Mouse (Mus musculus): Measurements from ENCODE around the gene Pdss2.
"Not testable (repeated sequence)": the region's sequence is repeated elsewhere in the genome, so short reads cannot be mapped to it uniquely, and the experiment has no call there.

Gene Pdss2

DNA sequence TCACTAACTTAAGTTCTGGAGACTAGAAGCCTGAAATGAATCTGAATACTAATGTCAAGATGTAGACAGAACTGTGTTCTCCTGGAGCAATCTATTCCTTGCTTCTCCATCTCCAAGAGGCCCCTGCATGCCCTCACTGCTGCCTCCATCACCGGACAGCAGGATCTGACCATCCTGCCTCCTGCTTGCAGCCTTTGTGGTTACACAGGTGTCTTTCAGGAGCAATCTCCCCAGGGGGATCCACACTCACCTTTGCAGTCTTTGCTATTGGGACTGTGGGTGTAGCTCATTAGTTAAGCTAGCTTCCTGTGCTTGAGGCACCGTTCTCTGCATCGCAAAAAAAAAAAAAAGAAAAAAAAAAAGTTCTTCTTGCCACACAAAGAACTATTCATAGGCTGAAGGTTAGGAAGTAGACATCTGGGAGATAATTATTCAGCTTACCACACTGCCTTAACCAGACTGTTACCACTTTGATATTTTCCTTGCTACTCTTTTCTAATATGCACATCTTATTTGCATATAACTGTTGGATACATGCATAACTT lies 23.0 kb downstream of the Pdss2 start:
- no peak for DNase-seq

DNA sequence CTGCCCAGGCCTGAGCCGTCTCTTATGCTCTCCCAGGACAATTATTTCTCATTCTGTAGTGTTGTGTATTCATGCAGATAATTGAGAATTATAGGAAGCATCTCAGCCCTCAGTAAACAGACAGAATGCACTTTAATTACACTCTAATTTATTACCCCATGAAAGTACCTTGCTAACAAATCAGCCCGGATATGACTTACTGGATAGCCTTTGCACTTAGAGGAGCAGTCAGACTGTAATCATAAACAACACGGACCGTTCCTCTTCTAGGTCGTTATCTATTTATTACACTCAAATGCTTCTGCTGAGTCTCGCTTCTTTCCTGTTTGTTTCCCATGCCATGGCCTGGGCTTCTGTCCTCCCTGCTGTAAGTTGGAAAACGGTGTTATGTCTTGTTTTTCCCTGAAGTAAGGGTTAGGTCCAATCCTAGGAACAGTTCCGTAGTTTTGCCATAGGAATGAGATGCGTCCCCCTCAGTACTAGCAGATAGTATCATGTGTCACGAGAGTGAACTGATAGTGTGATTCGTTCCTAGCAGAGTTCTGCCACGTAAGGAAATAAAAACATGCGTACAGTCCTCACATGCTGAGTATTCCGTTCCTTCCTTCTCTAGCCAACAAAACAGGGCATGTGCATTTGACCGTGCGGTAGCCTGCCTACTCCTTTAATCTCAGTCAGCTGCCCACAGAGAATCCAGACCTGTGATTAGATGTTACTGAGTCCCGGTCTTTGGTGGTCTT lies 24.3 kb downstream of the Pdss2 start:
- no peak for DNase-seq

DNA sequence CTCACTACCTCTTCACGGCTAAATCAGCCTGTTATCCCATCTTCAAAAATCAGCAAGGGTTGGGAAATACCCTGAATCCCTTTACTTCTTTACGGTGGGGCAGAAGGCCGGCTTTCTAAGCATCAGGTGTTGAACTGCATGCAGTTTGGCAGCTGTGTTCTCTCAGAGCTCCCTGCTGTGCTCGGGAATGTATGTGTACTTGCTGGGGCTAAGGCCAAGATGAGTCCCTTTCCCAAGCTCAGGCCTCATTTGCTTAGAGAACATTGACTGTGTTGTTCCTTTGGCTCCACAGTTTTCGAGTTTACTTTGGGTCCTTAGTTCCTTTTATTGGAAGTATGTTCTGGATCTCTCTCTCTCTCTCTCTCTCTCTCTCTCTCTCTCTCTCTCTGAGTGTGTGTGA lies 26.7 kb downstream of the Pdss2 start:
- no peak for DNase-seq

DNA sequence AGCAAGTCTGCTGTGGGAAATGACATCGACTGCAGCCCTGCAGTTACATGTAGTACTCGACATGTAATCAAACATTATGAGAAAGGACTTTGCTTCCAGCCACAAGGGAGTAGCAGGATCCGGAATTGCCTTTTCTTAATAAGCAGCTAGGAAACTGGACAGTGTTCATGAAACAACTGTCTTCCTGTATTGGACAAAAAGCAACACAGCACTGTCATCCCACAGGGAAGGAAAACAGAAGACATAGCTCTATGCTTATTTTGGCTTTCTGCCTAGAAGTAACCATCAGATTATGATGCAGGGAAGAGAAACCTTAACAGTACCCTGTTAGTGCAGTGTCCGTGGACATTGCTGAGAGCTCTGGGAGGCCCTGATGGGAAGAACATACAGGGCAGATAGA lies 31.0 kb downstream of the Pdss2 start:
- no peak for DNase-seq

DNA sequence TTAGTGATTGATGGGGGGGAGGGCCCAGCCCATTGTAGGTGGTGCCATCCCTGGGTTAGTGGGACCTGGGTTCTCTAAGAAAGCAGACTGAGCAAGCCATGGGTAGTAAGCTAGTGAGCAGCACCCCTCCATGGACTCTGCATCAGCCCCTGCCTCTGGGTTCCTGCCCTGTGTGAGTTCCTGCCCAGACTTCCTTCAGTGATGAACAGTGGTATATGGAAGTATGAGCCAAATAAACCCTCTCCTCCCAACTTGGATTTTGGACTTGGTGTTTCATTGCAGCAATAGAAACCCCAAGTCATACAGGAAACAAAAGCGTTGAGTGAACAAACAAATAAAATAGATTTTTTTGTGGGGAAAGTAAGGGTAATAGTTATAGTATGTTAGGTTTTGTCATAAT lies 35.7 kb downstream of the Pdss2 start:
- DNase-seq, result not testable (repeated sequence)

DNA sequence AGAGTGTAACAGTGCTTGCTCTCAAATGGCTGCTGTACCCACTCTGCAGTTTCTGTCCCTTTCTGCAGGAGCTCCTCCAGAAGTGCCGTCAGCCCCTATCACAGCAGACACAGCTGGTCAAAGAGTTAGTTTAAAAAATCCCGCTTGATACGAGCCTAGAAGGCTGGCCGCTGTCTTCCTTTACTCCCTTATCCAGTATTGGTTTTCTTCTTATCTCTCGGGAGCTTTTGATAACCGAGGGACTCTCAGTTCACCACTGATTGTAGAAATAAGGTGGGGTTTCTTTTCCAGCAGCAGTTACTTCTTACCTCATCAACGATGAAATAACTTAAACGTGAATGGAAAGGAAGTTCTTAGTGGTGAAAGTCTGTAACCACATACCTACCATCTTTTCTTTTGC lies 36.2 kb downstream of the Pdss2 start:
- not testable (repeated sequence) for DNase-seq

DNA sequence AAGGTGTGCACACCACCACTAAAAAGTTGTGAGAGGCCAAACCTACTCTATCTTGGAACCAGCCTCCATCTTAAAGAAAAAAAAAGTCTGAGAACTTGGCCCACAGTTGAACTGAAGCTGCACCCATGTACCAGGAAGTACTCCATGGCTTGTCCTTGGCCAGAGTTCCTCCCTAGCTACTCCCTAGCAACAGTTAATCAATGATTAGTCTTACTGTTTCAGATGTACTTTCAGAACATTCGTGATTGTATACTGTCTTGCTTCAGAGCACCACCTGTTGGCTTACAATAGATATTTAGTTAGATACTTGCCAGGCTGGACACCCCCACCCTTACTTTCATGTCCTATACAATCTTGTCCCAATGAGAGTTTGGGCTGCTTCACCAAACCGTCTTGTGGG lies 50.0 kb downstream of the Pdss2 start:
- no peak for DNase-seq

DNA sequence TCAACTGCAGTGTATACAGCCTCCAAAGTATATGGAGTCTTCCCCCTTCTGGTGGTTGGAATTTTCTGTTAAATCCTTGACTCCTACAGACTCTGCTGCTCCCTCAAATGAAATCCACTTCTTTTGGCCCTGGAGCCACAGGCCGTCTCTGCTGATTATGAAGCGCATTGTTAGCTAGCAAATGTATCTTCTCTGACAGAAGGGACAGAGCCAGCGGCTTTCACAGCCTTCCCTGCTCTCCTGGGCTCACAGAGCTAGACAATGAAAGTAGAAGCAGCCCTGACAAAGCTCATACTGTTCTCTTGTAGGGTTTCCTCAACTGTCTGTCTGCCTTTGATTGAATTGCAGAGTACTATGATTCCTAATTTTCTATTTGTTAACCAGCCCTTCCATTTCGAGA lies 51.1 kb downstream of the Pdss2 start:
- DNase-seq, result no peak

DNA sequence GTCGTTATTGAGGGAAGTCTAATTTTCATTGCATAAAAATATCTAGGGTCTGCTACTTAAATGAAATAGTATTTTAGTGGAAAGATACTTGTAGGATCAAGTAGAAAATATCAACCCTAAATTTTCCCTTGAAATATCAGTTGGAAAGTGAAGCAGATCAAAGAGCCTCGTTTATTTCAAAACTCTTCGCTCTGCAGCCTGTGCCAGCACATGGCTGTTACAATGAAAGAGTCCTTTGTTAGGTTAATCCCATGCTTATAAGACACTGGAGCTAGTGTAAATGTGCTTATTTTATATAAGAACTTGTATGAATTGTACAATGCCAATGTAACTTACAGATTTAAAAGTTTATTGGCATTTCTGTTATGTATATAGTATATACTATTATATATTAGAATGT lies 51.8 kb downstream of the Pdss2 start:
- DNase-seq, result no peak

DNA sequence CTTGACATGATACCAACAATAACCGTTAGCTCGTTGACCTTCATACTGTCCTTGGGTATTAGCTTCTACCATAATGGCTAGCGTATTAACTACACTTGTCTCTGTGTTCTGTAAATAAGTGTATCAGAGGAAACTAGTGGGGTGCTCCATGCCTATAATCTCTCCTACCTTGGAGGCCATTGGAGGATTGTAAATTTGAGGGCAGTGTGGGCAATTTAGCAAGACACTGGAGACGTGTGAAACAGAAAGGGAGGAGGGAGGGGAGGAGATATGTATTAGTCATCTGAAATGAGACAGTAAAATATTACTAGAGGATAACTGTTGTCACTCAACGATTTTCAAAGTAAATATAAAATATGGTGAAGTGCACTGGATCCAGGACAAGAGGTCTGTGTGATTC lies 54.2 kb downstream of the Pdss2 start:
- no peak for DNase-seq

DNA sequence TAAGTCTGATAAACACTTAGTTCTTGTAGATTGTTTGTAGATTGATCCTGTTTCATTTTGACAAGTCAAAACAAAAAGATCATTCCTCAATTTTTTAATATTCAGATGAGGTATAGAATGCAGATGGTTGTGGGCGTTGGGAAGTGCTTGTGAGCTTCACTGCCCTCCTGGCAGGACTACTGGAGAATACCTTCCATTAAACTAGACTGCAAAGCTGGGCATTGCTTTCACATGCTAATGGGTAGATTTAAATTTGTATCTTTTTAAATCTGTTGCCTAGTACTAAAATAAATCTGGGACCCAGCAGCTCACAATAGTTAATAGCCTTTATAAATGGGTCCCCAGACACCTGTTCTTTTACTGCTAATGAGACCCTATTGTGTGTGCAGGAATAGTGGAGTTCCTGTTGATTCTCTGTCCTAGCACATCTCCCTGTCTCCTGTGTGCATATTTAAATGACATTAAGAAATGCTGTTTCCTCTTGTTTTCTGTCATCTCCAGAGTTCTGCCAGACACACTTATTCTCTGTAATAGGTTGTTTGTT lies 54.9 kb downstream of the Pdss2 start:
- DNase-seq, result no peak

DNA sequence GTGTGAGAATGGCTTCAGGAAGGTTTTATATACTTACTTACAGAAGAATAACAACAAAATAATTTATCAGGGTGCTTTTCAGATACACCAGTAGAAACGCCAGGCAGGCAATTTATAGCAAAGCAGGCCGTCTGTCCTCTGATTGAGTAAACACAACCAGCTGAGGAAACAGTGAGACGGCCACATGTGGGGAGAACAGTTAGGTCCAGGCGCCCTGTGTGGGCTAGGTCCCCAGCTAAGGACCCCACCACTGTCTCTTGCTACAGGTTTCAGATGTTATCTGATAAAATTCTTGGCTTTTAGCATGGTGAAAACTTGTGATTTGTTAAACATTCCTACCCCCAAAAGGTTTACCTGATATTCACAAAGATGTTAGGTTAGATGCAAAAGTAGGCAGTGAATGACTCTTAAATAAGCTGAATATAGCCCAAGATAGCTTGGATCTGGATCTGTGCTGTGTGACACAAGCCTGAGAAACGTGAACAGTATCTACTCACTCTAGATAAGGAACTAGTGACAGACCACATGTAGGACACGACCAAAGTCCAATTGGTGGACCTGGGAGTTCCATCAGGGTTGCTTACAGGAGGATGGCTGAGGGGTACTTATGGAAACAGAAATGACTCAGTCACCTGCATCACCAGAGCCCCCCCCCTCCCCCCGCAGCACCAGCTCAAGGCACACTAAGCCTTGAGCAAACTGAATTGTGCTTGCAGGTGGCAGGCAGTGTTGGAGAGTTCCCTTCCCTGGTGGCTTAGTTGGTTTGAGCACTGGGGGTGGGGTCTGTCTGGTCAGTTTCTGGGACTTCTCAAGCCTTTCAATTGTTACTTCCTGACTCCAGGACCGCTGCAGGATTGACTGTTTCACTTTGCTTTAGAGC lies 56.2 kb downstream of the Pdss2 start:
- no peak for DNase-seq

DNA sequence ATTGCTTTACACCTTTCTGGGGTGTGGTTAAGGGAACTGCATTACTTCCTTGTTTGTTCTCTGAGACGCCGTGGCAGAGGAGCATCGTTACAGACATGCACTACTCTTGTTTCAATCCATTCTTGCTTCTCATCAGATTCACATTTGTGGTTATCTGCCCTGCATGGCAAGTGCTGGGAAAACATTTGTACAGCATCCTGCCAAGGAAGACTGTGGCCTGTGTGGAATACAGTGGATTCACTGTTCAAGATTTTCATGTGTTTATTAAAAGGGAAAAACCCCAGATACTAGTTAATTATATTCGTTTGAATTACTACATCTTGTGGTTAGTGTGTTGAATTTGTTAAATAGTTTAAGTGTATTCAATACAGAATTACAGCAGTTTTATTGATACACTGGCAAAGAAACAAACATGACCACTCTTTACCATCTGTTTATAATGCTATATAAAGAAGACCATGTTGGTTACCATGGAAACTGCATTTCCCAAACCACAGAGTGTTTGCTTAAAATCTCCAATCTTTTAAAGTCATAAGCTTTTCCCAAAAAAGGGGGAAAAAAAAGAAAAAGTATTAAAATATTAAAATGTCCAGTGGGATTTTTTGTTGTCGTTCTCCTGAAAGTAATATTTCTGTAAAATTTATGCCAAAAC lies 58.5 kb downstream of the Pdss2 start:
- DNase-seq, result no peak

DNA sequence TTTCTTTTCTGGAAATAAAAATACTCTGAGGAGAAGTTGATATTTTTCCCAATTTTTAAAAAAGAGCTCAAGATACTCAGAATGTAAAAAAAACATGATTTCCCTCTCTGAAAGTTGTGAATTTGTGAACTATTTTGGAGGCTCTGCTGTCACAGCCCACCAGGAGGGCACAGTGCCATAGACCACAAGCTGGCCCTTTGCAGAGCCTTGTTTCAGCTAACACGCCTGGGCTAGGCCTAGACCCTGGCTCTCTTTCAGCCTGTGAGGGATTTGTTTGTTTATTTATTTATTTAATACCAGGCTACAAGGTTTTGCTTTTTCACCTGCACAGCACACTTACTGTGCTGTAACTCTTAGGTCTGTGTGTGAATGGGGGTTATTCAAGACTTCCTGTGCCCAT lies 64.3 kb downstream of the Pdss2 start:
- DNase-seq, result no peak

DNA sequence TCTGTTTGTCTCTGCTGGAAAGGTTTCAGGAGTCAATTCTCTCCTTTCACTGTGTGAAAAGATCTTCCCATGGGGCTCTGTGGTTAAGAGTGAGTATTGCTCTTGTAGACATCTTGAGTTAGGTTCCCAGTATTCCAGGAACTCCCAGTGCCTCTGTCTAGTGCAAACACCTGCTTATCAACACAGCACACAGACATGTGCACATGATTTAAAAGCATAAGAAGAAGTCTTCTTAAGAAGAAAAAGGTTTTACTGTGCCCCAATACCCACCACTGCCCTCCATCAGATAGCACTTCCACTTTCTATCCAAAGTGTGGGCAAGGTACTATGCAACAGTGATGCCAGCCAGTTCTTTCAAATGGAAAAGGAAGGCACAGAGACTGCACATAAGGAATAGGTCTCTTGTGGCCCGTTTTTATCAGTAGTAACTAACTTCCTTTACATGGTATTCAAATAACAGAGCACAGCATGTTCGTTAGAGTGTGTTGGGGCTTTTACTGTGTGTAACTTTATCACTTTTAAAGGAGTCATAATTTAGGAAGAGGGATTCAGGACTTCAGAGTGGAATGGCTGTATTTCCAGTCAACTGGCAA lies 69.4 kb downstream of the Pdss2 start:
- no peak for DNase-seq

DNA sequence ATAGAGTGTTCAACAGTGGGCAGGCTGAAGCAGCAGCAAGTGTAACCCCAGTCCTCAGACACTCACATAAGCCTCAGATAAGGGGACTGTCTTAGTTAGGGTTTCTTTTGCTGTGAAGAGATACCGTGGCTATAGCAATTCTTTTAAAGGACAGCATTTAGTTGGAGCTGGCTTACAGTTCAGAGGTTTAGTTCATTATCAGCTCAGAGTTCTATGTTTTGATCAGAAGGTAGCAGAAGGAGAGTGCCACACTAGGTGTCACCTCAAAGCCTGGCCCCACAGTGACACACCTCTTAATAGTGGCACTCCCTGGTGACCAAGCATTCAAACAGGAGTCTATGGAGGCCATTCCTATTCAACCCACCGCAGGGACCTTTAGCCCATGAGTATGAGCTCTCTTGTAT lies 70.0 kb downstream of the Pdss2 start:
- DNase-seq, result no peak

DNA sequence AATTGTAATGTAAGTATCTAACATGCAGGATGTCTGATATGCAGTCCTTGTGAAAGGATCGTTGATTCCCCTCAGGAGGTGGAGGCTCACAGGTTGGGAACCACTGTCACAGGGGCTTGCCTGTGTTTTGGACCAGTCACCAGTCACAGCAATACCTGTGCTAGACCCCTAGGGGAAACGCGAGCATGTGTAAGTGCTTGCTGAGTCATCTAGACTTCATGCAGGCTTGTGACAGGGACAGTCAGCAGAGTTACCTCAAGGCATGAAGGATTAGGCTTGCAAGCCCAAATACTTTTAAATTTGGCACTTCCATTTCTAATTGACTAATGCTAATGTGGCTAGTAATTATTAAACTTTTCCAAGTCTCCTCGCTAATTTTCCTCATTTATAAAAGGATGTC lies 71.2 kb downstream of the Pdss2 start:
- no peak for DNase-seq

DNA sequence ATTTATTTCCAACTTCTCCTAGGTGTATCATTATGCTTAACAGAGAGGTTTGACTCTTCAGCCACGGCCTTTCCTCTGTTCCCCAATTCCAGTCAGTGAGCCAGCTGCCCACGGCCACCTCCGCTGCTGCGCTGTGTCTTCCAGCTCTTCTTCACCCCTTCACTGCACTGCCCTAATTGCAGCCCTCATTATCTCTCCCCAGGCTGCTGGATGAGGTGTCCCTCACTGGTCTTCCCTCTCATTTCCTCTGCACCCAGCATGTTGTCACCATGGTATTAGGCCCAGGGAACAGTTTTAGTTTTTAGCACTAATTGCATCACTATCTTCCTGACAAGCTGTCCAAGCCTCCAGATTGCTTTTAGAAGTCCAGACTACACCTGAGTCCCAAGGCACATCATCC lies 73.0 kb downstream of the Pdss2 start:
- DNase-seq, result no peak

DNA sequence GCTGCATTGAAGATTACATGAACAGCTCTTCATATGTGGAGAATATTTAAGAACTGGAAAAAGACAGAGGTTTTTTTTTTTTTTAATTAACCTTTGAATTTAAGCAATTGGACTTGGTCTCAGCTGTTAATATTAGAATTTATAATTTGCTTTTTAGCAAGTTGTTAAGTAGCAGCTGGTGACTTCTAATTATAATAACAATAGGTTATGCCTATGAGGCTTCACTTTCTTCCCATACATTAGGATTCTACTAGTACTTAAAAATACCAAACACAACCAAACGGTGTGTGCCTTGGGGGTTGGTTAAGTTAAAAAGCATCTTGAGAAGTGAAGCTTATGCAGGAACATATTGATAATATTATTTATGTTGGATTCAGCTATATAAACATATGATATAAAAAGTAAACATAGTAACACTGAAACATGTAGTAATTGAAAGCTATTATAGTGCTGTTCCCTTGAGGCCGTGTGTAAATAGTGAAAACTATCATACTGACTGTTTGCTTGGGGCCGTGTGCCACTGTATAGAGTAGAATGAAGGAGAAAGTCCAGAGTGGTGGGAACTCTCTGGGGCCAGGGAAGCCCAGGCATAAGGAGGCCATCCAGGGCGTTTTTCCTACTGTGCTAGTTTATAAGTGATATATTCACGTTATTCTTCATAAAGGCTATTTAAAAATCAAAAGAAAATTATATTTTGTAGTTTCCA lies 87.0 kb downstream of the Pdss2 start:
- no peak for DNase-seq

DNA sequence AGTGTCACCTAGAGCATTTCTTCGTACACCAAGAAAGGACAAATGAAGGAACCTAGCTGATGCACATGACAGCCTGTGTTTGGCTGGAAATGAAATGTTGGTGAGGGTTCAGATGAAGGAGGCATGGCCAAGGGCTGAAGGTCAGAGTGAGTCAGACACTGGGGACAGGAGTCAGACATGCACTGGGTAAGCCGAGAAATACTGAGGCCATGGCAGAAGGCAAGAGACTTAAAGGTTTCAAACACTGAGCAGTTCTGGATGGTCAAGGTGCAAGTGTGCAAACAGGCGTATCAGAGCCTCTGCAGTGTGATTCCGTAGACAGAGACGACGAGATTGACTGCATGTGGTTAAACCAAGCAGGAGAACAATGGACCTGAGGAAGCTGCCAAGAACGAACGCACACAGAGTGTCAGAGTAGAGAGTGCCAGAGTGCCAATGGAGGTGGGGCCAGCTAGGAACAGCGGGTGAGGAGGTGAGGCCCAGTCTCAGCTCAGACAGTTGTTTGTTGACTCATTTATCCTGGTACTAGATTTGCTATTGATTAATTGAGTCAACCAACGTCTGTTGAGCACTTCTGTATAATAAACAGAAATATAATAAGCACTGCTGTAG lies 89.6 kb downstream of the Pdss2 start:
- no peak for DNase-seq

DNA sequence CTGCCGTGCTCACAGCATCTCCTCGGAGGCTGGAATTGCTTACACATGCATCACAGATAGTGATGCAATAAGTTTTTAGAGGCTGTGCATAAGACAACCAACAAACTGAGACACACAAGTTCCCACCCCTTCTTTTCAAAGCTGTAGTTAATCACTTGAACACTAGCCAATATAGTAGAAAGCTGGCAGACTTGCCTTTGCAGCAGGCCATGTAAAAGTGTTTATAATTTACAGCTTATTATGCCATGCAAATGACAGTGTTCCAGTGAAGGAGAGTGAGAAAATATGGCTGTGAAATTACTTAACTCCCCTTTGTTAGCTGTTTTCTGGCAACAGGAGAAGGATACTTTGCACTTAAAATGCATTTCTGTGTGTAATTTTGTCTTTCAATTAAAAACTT lies 90.9 kb downstream of the Pdss2 start:
- DNase-seq, result no peak
